Mouse (Mus musculus): ENCODE measurements around the gene Hspb6. TPM values are rescaled to one million over a fixed set of nuclear protein-coding genes. Genes with fewer than 3 reads are reported as not detected.
A peak's percentile ranks its signal among the peaks of the same experiment; 100 is the strongest.

Gene Hspb6
- polyA plus RNA-seq, 1 experiment from 2014 or later, result 5.5 TPM

- H3K27ac ChIP-seq (ENCODE audit: low read depth, low read length), result no peak overlapping the region
- DNase-seq (ENCODE audit: low spot score) (no peak), ATAC-seq (replicated peaks; ENCODE audit: low FRiP score) (no peak)
- no peak overlapping the region for H3K4me3 ChIP-seq (ENCODE audit: low read depth, low read length)
- no peak overlapping the region for H3K9ac ChIP-seq (ENCODE audit: low read length)
- no peak overlapping the region for H3K4me2 ChIP-seq (ENCODE audit: low read depth, low read length, severe bottlenecking)
- peaks cover 16% of the 10 kb centered on the region for H3K36me3 ChIP-seq (ENCODE audit: control insufficient read depth, insufficient read depth, low read length)
- 34% methylated on average over 10 of the region's 10 CpGs for WGBS
- no peaks in the 10 kb centered on the region for H3K27me3 ChIP-seq (ENCODE audit: control insufficient read depth, insufficient read depth, low read length)
- H3K4me1 ChIP-seq (replicated peaks; ENCODE audit: control insufficient read depth, insufficient read depth, low read length), result no peaks in the 10 kb centered on the region; the same call in 1 of the 2 replicates
- H3K9me3 ChIP-seq (ENCODE audit: control insufficient read depth, low read length), result no peaks in the 10 kb centered on the region
Observed at GRCm38 (mm10) chr7:30525954-30526353, 26.0 kb upstream of the Hspb6 start.

- Histone ChIP-seq H3K27me3 (ENCODE audit: control insufficient read depth, insufficient read depth, low read length) (no peaks in the 10 kb centered on the region), H3K9ac (ENCODE audit: low read length) (no peak overlapping the region), H3K4me2 (ENCODE audit: low read depth, low read length, severe bottlenecking) (no peak overlapping the region), H3K27ac (ENCODE audit: low read depth, low read length) (no peak overlapping the region), H3K36me3 (ENCODE audit: control insufficient read depth, insufficient read depth, low read length) (peaks cover 19% of the 10 kb centered on the region), H3K4me1 (replicated peaks; ENCODE audit: control insufficient read depth, insufficient read depth, low read length) (peaks cover 2% of the 10 kb centered on the region; the same call in 1 of the 2 replicates), H3K9me3 (ENCODE audit: control insufficient read depth, low read length) (no peaks in the 10 kb centered on the region), H3K4me3 (ENCODE audit: low read depth, low read length) (no peak overlapping the region)
- DNase-seq (ENCODE audit: low spot score), result no peak
- no peak for ATAC-seq (replicated peaks; ENCODE audit: low FRiP score)
- 21% methylated on average over 16 of the region's 17 CpGs for WGBS
Observed at GRCm38 (mm10) chr7:30526399-30526798, 25.6 kb upstream of the Hspb6 start.

GRCm38 (mm10) chr7:30526981-30527380 lies 25.0 kb upstream of the Hspb6 start:
- no peak for DNase-seq (ENCODE audit: low spot score)
- H3K36me3 ChIP-seq (ENCODE audit: control insufficient read depth, insufficient read depth, low read length), result peaks cover 22% of the 10 kb centered on the region

GRCm38 (mm10) chr7:30531291-30531815 lies 20.6 kb upstream of the Hspb6 start:
- no peaks in the 10 kb centered on the region for H3K27me3 ChIP-seq (ENCODE audit: control insufficient read depth, insufficient read depth, low read length)
- 88% methylated on average over 9 of the region's 9 CpGs for WGBS
- H3K27ac ChIP-seq (ENCODE audit: low read depth, low read length), result no peak overlapping the region
- H3K36me3 ChIP-seq (ENCODE audit: control insufficient read depth, insufficient read depth, low read length), result peaks cover 23% of the 10 kb centered on the region
- peaks cover 16% of the 10 kb centered on the region for H3K4me1 ChIP-seq (replicated peaks; ENCODE audit: control insufficient read depth, insufficient read depth, low read length)
- H3K9me3 ChIP-seq (ENCODE audit: control insufficient read depth, low read length), result no peaks in the 10 kb centered on the region
- no peak overlapping the region for H3K4me2 ChIP-seq (ENCODE audit: low read depth, low read length, severe bottlenecking)
- no peak overlapping the region for H3K4me3 ChIP-seq (ENCODE audit: low read depth, low read length)
- ATAC-seq (replicated peaks; ENCODE audit: low FRiP score), result no peak
- DNase-seq (ENCODE audit: low spot score), result no peak
- H3K9ac ChIP-seq (ENCODE audit: low read length), result no peak overlapping the region

More at GRCm38 (mm10) chr7:30526981-30527380, 25.0 kb upstream of the Hspb6 start:
- no peak overlapping the region for H3K9ac ChIP-seq (ENCODE audit: low read length)
- no peaks in the 10 kb centered on the region for H3K27me3 ChIP-seq (ENCODE audit: control insufficient read depth, insufficient read depth, low read length)
- no peak overlapping the region for H3K27ac ChIP-seq (ENCODE audit: low read depth, low read length)
- peaks cover 3% of the 10 kb centered on the region; the same call in 1 of the 2 replicates for H3K4me1 ChIP-seq (replicated peaks; ENCODE audit: control insufficient read depth, insufficient read depth, low read length)
- ATAC-seq (replicated peaks; ENCODE audit: low FRiP score), result no peak
- no peak overlapping the region for H3K4me3 ChIP-seq (ENCODE audit: low read depth, low read length)
- 86% methylated on average over 14 of the region's 14 CpGs for WGBS
- H3K9me3 ChIP-seq (ENCODE audit: control insufficient read depth, low read length), result no peaks in the 10 kb centered on the region
- H3K4me2 ChIP-seq (ENCODE audit: low read depth, low read length, severe bottlenecking), result no peak overlapping the region

DNA sequence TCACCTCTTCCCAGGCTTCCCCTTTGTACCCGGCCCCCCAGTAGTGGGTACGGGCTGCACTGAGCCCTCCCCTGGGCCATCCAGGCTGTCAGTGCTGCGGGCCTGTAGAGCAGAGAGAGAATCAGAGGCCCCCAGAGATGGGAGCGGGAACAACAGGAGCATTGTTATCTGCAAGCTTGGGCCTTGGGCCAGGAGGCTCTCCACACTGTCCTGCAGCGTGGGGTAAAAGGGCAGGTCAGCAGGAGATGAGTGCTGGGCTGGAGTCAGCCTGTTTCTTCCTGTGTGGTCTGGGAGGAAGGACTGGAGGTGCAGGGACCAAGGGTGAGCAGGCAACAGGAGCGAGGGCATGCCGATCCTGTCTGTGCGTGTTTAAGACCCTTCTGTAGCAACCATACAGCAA lies 19.0 kb upstream of the Hspb6 start:
- H3K4me2 ChIP-seq (ENCODE audit: low read depth, low read length, severe bottlenecking), result peak overlapping the region; percentile 92
- peaks cover 16% of the 10 kb centered on the region for H3K4me1 ChIP-seq (replicated peaks; ENCODE audit: control insufficient read depth, insufficient read depth, low read length)
- H3K4me3 ChIP-seq (ENCODE audit: low read depth, low read length), result peak overlapping the region; percentile 74
- peak overlapping the region; percentile 89; the same call in 1 of the 2 replicates for H3K9ac ChIP-seq (ENCODE audit: low read length)
- no peaks in the 10 kb centered on the region for H3K9me3 ChIP-seq (ENCODE audit: control insufficient read depth, low read length)
- peaks cover 23% of the 10 kb centered on the region for H3K36me3 ChIP-seq (ENCODE audit: control insufficient read depth, insufficient read depth, low read length)
- ATAC-seq (replicated peaks; ENCODE audit: low FRiP score) (no peak), DNase-seq (ENCODE audit: low spot score) (no peak)
- WGBS, result 8% methylated on average over 8 of the region's 8 CpGs
- H3K27ac ChIP-seq (ENCODE audit: low read depth, low read length), result no peak overlapping the region
- no peaks in the 10 kb centered on the region for H3K27me3 ChIP-seq (ENCODE audit: control insufficient read depth, insufficient read depth, low read length)

DNA sequence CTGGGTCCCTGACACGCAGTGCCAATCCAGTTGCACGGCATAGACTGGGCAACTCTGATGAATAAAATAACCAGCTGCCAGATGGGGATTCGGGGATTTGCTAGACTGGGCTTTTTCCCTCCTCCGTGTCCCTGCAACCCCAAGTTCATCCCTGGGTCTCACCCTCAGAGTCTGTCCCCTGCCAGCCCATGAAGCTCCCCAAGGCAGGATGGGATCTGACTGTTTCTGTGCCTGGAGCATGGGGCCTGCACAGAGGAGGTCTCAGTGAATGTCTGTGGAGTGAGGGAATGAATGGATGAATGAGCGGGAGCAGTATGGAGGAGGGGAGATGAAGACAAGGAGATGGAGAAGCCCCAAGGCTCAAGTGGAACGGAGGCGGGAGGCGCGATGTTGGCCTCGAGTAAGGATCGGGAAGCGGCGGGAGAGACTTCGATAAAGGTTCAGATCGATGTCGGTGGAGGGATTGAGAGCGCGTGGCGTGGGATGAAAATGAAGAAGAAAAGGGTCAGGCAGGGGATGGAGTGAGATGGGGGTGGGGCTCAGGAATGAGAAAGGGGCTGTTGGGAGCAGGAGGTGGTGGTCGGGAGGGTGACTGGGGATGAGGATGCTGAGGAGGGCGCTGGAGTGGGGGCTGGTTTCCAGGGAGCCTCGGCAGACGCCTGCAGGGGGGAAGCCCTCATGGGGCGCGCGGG lies 17.9 kb upstream of the Hspb6 start:
- ATAC-seq (replicated peaks; ENCODE audit: low FRiP score), result peak; percentile 47
- no peaks in the 10 kb centered on the region for H3K9me3 ChIP-seq (ENCODE audit: control insufficient read depth, low read length)
- DNase-seq (ENCODE audit: low spot score), result no peak
- H3K4me1 ChIP-seq (replicated peaks; ENCODE audit: control insufficient read depth, insufficient read depth, low read length), result peaks cover 16% of the 10 kb centered on the region
- 6% methylated on average over 26 of the region's 26 CpGs for WGBS
- H3K4me3 ChIP-seq (ENCODE audit: low read depth, low read length), result peak overlapping the region; percentile 74
- H3K36me3 ChIP-seq (ENCODE audit: control insufficient read depth, insufficient read depth, low read length), result peaks cover 18% of the 10 kb centered on the region
- H3K9ac ChIP-seq (ENCODE audit: low read length), result peak overlapping the region; percentile 89
- no peaks in the 10 kb centered on the region for H3K27me3 ChIP-seq (ENCODE audit: control insufficient read depth, insufficient read depth, low read length)
- H3K27ac ChIP-seq (ENCODE audit: low read depth, low read length), result peak overlapping the region; percentile 86
- H3K4me2 ChIP-seq (ENCODE audit: low read depth, low read length, severe bottlenecking), result peak overlapping the region; percentile 92

GRCm38 (mm10) chr7:30534633-30535577 lies 17.1 kb upstream of the Hspb6 start, which contains the start of gene Arhgap33:
Gene Arhgap33, minus strand, starts transcription at chr7:30535060.
- peak within 1 kb of the TSS; percentile 74 for H3K4me3 ChIP-seq (ENCODE audit: low read depth, low read length)
- peak; percentile 92 for ATAC-seq (replicated peaks; ENCODE audit: low FRiP score)
- H3K9ac ChIP-seq (ENCODE audit: low read length), result peak within 1 kb of the TSS; percentile 89
- WGBS, result under 1% methylated on average over 69 of the region's 84 CpGs
- H3K27me3 ChIP-seq (ENCODE audit: control insufficient read depth, insufficient read depth, low read length), result no peaks in the 10 kb centered on the region
- peak; percentile 99 for DNase-seq (ENCODE audit: low spot score)
- peak within 1 kb of the TSS; percentile 86 for H3K27ac ChIP-seq (ENCODE audit: low read depth, low read length)
- H3K36me3 ChIP-seq (ENCODE audit: control insufficient read depth, insufficient read depth, low read length), result peaks cover 11% of the 10 kb centered on the region
- no peaks in the 10 kb centered on the region for H3K9me3 ChIP-seq (ENCODE audit: control insufficient read depth, low read length)
- peak within 1 kb of the TSS; percentile 92 for H3K4me2 ChIP-seq (ENCODE audit: low read depth, low read length, severe bottlenecking)
- H3K4me1 ChIP-seq (replicated peaks; ENCODE audit: control insufficient read depth, insufficient read depth, low read length), result peaks cover 16% of the 10 kb centered on the region

DNA sequence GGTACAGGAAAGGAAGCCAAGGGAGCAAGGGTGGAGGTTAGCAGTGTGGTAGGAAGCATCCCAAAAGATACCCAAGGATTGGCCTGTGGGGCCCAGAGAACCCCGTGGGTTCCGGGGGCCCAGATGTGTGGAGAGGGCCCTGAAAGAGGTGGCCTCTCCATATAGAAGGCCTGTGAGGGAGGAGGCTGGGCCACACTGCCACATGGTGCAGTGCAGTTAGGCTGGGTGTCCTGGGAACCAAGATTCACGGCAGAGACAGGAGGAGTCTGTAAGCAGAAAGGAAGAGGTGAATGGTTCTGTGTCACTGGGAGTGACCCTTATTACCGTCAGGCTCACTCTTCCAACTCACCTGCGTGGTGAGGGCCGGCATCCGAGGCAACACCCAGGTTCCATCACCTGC lies 11.4 kb upstream of the Hspb6 start:
- no peaks in the 10 kb centered on the region for H3K27me3 ChIP-seq (ENCODE audit: control insufficient read depth, insufficient read depth, low read length)
- H3K4me1 ChIP-seq (replicated peaks; ENCODE audit: control insufficient read depth, insufficient read depth, low read length), result no peaks in the 10 kb centered on the region
- H3K36me3 ChIP-seq (ENCODE audit: control insufficient read depth, insufficient read depth, low read length), result no peaks in the 10 kb centered on the region
- H3K4me2 ChIP-seq (ENCODE audit: low read depth, low read length, severe bottlenecking), result no peak overlapping the region
- DNase-seq (ENCODE audit: low spot score), result no peak
- WGBS, result 90% methylated on average over 7 of the region's 7 CpGs
- no peak overlapping the region for H3K4me3 ChIP-seq (ENCODE audit: low read depth, low read length)
- no peaks in the 10 kb centered on the region for H3K9me3 ChIP-seq (ENCODE audit: control insufficient read depth, low read length)
- ATAC-seq (replicated peaks; ENCODE audit: low FRiP score), result no peak
- no peak overlapping the region for H3K9ac ChIP-seq (ENCODE audit: low read length)
- no peak overlapping the region for H3K27ac ChIP-seq (ENCODE audit: low read depth, low read length)

Measured in forebrain, embryonic 11.5 days (tissue).